Mouse (Mus musculus) small intestine, adult 2 months (tissue): ENCODE data around the gene Lrrn2.

Source experiments
- CTCF ChIP-seq: fragments of 200-500 bp; IDR thresholded peaks from 2 replicates; pipeline ENCODE4 v1.5.1; 2012; ENCODE audit warnings: low read depth, mild to moderate bottlenecking, control low read depth, inconsistent platforms, low read length, moderate library complexity, mixed read lengths; ENCODE audit not compliant: insufficient replicate concordance, insufficient read length; ENCODE audit errors: extremely low read depth
- POLR2A ChIP-seq: fragments of 200-500 bp; IDR thresholded peaks from 2 replicates; pipeline ENCODE4 v1.6.1; 2012; ENCODE audit warnings: low read depth, mild to moderate bottlenecking, control low read depth, inconsistent platforms, low read length, moderate library complexity

- no peak for TF ChIP-seq CTCF
- no peak for TF ChIP-seq POLR2A
These were observed 1.1 kb downstream of the Lrrn2 start for GRCm38 (mm10) chr1:132881041-132881761.
